Mouse (Mus musculus) midbrain, postnatal 0 days (tissue): ENCODE measurements around the gene 0610012G03Rik. TPM values are rescaled to one million over a fixed set of nuclear protein-coding genes. Genes with fewer than 3 reads are reported as not detected.
A peak's percentile ranks its signal among the peaks of the same experiment; 100 is the strongest.

Experiments used
- ATAC-seq: fragments of 200-750 bp; cut with Nextera tagmentation; 2 replicates; pipeline ENCODE4 v1.8.0; 2017; ENCODE audit warnings: moderate number of reproducible peaks, mild to moderate bottlenecking, moderate TSS enrichment, moderate library complexity; ENCODE audit not compliant: low FRiP score
- DNase-seq: peaks from one replicate; pipeline ENCODE4 v3.0.0-alpha.2; 2015; ENCODE audit warnings: low spot score
- H3K27ac ChIP-seq: fragments of 300-500 bp; sonication (generic); 2 replicates; pipeline ENCODE4 v1.5.1; 2014; ENCODE audit warnings: low read depth, mild to moderate bottlenecking, low read length, mixed read lengths
- H3K27me3 ChIP-seq: fragments of 300-500 bp; sonication (generic); 2 replicates; pipeline ENCODE4 v1.6.1; 2014; ENCODE audit warnings: low read length, control low read depth, mixed read lengths; ENCODE audit not compliant: insufficient read depth
- H3K36me3 ChIP-seq: fragments of 300-500 bp; sonication (generic); 2 replicates; pipeline ENCODE4 v1.6.1; 2014; ENCODE audit warnings: low read length, control low read depth, mixed read lengths; ENCODE audit not compliant: insufficient read depth
- H3K4me1 ChIP-seq: fragments of 300-500 bp; sonication (generic); 2 replicates; pipeline ENCODE4 v1.6.1; 2014; ENCODE audit warnings: mild to moderate bottlenecking, control low read depth, antibody characterized with exemption, low read length, mixed read lengths; ENCODE audit not compliant: insufficient read depth
- H3K4me2 ChIP-seq: fragments of 300-500 bp; sonication (generic); 2 replicates; pipeline ENCODE4 v1.6.1; 2014; ENCODE audit warnings: low read depth, mild to moderate bottlenecking, low read length, mixed read lengths; ENCODE audit not compliant: poor library complexity, severe bottlenecking
- H3K4me3 ChIP-seq: fragments of 300-500 bp; sonication (generic); 2 replicates; pipeline ENCODE4 v1.5.1; 2014; ENCODE audit warnings: low read depth, mild to moderate bottlenecking, low read length, moderate library complexity
- H3K9ac ChIP-seq: fragments of 300-500 bp; sonication (generic); replicated peaks from 2 replicates; pipeline ENCODE4 v1.6.1; 2014; ENCODE audit warnings: mild to moderate bottlenecking, low read length, moderate library complexity, mixed read lengths; ENCODE audit not compliant: poor library complexity, severe bottlenecking
- H3K9me3 ChIP-seq: fragments of 300-500 bp; sonication (generic); 2 replicates; pipeline ENCODE4 v1.6.1; 2016; ENCODE audit warnings: low read length, control low read depth
- CTCF ChIP-seq: IDR thresholded peaks from 2 replicates; pipeline ENCODE4 v1.5.1; 2016; ENCODE audit warnings: antibody characterized with exemption, mild to moderate bottlenecking
- WGBS: fragments of 180-500 bp; shearing (Covaris S2); extraction: QIAGEN DNeasy Blood & Tissue Kit; methylation state at CpG from one replicate; pipeline ENCODE4 v1.1.7; 2014; 5-methylcytosine and 5-hydroxymethylcytosine counted together
- polyA plus RNA-seq: library from polyadenylated mRNA; unstranded; fragments of >200 nt; fragmentation: Nextera tagmentation; extraction: Ambion mirVana; gene quantifications from 2 replicates; pipeline ENCODE4 v1.2.1, GENCODE M21; 2015
- total RNA-seq: library from RNA; depleted of rRNA; stranded (reverse); fragments of >200 nt; gene quantifications from 2 replicates; pipeline ENCODE4 v1.2.3, GENCODE M21; 2014

The 0610012G03Rik gene
- total and polyA plus RNA-seq, 2 experiments from 2014 or later, result 95.0 to 139 TPM

GRCm38 (mm10) chr16:31945372-31945771 is 2.9 kb downstream of the 0610012G03Rik start:
- H3K4me1 ChIP-seq, result peaks cover 17% of the 10 kb centered on the region
- ATAC-seq (no peak), DNase-seq (no peak)
- no peak overlapping the region for H3K4me3 ChIP-seq
- no peak for TF ChIP-seq CTCF
- no peak overlapping the region for H3K27ac ChIP-seq
- 86% methylated on average over 6 of the region's 6 CpGs for WGBS
- no peaks in the 10 kb centered on the region for H3K27me3 ChIP-seq
- peaks cover 8% of the 10 kb centered on the region for H3K36me3 ChIP-seq
- H3K9me3 ChIP-seq, result no peaks in the 10 kb centered on the region
- no peak overlapping the region for H3K4me2 ChIP-seq
- H3K9ac ChIP-seq, result no peak overlapping the region

DNA sequence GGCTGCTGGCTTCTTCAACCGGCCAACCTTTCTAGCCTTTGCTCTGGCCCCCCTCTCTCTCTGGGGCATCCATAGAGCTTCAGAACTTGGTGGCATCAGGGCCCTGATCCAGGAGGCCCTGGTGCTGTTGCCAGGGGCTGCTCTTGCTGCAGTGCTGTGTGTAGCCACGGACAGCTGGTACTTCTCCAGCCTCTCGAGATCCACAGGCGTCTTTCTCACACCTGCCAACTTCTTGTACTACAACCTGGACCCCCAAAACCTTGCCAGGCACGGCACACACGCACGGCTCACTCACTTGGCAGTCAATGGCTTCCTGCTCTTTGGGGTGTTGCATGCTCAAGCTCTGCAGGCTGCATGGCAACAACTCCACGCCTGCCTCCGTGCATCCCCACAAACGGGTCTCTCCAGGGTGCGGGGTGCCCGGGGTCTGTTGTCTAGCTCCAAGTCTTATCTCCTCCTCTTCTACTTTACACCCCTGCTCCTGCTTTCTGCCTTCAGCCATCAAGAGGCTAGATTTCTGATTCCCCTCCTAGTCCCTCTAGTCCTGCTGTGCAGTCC is 3.5 kb downstream of the 0610012G03Rik start:
- ATAC-seq (no peak), DNase-seq (no peak)
- WGBS, result 89% methylated on average over 12 of the region's 12 CpGs
- H3K4me3 ChIP-seq, result no peak overlapping the region
- peaks cover 16% of the 10 kb centered on the region for H3K4me1 ChIP-seq
- no peaks in the 10 kb centered on the region for H3K27me3 ChIP-seq
- H3K27ac ChIP-seq, result no peak overlapping the region
- no peak for TF ChIP-seq CTCF
- peaks cover 8% of the 10 kb centered on the region for H3K36me3 ChIP-seq
- no peak overlapping the region for H3K4me2 ChIP-seq
- H3K9ac ChIP-seq, result no peak overlapping the region
- H3K9me3 ChIP-seq, result no peaks in the 10 kb centered on the region

GRCm38 (mm10) chr16:31943980-31944379 is 4.3 kb downstream of the 0610012G03Rik start:
- WGBS, result 2% methylated on average over 10 of the region's 10 CpGs
- Histone ChIP-seq H3K9ac (no peak overlapping the region), H3K27ac (no peak overlapping the region), H3K36me3 (peaks cover 8% of the 10 kb centered on the region), H3K4me2 (no peak overlapping the region), H3K27me3 (no peaks in the 10 kb centered on the region), H3K4me3 (no peak overlapping the region), H3K9me3 (no peaks in the 10 kb centered on the region), H3K4me1 (peaks cover 12% of the 10 kb centered on the region)
- DNase-seq (peak; percentile 84), ATAC-seq (no peak; the same call in 1 of the 2 replicates)
- peak; percentile 83 for TF ChIP-seq CTCF

DNA sequence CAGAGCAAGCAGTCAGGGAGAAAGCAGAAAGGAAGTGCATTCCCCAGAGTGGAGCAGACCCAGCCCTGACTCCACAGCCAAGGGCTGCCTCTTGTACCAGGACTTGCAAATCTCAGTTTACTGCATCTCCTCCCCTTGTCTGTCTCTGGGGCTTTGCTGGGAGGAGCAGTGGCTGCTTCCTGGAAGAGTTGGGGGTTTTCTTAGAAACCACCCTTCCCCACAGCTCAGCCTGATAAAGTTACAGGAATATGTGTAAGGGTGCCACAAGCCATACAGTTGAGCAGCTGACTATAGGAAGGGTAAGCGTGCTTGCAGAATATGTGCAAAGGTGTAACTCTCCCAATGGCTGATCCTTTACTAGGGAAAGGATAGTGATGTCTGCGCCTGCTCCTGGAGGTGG is 7.7 kb downstream of the 0610012G03Rik start:
- no peak overlapping the region for H3K4me2 ChIP-seq
- H3K4me3 ChIP-seq, result no peak overlapping the region
- DNase-seq (no peak), ATAC-seq (no peak)
- H3K27ac ChIP-seq, result no peak overlapping the region
- 0 out of 2 replicates have a peak, but pooled peaks cover 2% of the 10 kb centered on the region for H3K4me1 ChIP-seq
- peaks cover 8% of the 10 kb centered on the region for H3K36me3 ChIP-seq
- H3K9me3 ChIP-seq, result no peaks in the 10 kb centered on the region
- no peaks in the 10 kb centered on the region for H3K27me3 ChIP-seq
- H3K9ac ChIP-seq, result no peak overlapping the region
- WGBS, result 67% methylated on average over 2 of the region's 2 CpGs
- TF ChIP-seq CTCF, result no peak

DNA sequence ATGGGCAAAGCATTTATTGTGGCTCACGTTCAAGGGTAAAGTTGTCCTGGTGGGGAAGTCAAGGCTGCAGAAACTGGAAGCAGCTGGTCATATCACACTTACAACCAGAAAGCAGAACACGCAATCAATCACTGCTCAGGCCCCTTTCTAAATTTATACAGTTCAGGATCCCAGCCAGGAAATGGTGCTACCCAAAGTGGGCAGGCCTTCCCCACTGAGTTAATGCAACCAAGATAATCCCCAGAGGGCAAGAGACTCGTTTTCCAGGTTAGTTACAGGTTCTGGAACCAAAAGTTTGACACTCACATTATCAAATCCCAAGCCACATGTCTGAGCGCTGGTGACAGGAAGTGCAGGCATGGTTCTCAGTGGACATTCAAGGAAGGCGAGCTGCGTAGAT is 9.4 kb downstream of the 0610012G03Rik start:
- WGBS, result 72% methylated on average over 6 of the region's 6 CpGs
- no peak for ATAC-seq
- H3K9ac ChIP-seq, result no peak overlapping the region

DNA sequence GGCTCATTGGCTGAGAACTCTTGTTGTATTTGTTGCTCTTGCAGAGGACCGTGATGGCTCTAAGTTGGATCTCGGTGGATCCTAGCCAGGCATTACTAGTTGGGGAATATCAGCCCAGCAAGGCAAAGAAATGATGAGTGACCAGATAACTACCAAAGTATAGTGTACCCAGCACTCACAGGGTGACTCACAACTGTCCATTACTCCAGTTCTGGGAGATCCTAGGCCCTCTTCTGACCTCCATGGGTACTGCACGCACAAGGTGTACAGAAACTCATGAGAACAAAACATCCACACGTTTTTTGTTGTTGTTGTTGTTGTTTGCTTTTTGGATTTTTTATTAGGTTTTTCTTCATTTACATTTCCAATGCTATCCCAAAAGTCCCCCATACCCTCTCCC is 11.7 kb downstream of the 0610012G03Rik start:
- 90% methylated on average over 4 of the region's 4 CpGs for WGBS
- peak; percentile 21; the same call in 1 of the 2 replicates for TF ChIP-seq CTCF
- H3K36me3 ChIP-seq, result no peaks in the 10 kb centered on the region
- no peak overlapping the region for H3K9ac ChIP-seq
- H3K9me3 ChIP-seq, result no peaks in the 10 kb centered on the region
- H3K4me1 ChIP-seq, result 0 out of 2 replicates have a peak, but pooled peaks cover 9% of the 10 kb centered on the region
- DNase-seq (no peak), ATAC-seq (no peak)
- H3K27me3 ChIP-seq, result no peaks in the 10 kb centered on the region
- no peak overlapping the region for H3K4me2 ChIP-seq
- H3K27ac ChIP-seq, result no peak overlapping the region
- no peak overlapping the region for H3K4me3 ChIP-seq

More for the DNA sequence above, 9.4 kb downstream of the 0610012G03Rik start:
- Histone ChIP-seq H3K27ac (no peak overlapping the region), H3K4me2 (no peak overlapping the region), H3K27me3 (no peaks in the 10 kb centered on the region), H3K9me3 (no peaks in the 10 kb centered on the region), H3K4me1 (0 out of 2 replicates have a peak, but pooled peaks cover 6% of the 10 kb centered on the region), H3K36me3 (no peaks in the 10 kb centered on the region), H3K4me3 (no peak overlapping the region)
- DNase-seq, result no peak
- no peak for TF ChIP-seq CTCF
